Mouse (Mus musculus) myocyte (in vitro differentiated cells): Measurements from ENCODE around the gene Wdr17. TPM values are rescaled to one million over a fixed set of nuclear protein-coding genes. Genes with fewer than 3 reads are reported as not detected.

Experiments used
- H3K27me3 ChIP-seq: one replicate; pipeline ENCODE4 v1.6.1; 2011; ENCODE audit not compliant: control insufficient read depth, insufficient read depth, insufficient read length
- H3K36me3 ChIP-seq: one replicate; pipeline ENCODE4 v1.6.1; 2011; ENCODE audit not compliant: control insufficient read depth, insufficient read depth
- H3K4me2 ChIP-seq: one replicate; pipeline ENCODE4 v1.6.1; 2011; ENCODE audit warnings: low read depth, control low read depth
- H3K4me3 ChIP-seq: one replicate; pipeline ENCODE4 v1.5.1; 2011; ENCODE audit warnings: mild to moderate bottlenecking, control low read depth, moderate library complexity
- H3K79me2 ChIP-seq: one replicate; pipeline ENCODE4 v1.6.1; 2011; ENCODE audit not compliant: control insufficient read depth, insufficient read depth
- H3ac ChIP-seq: one replicate; pipeline ENCODE4 v1.6.1; 2011; ENCODE audit not compliant: control insufficient read depth, insufficient read length
- CEBPB ChIP-seq: IDR thresholded peaks from 2 replicates; pipeline ENCODE4 v1.6.1; 2011; ENCODE audit warnings: mild to moderate bottlenecking, moderate library complexity; ENCODE audit not compliant: poor library complexity, insufficient read depth, severe bottlenecking
- E2F4 ChIP-seq: IDR thresholded peaks from one replicate; pipeline ENCODE4 v1.6.1; 2011; ENCODE audit warnings: mild to moderate bottlenecking, control low read depth, moderate library complexity; ENCODE audit not compliant: insufficient read depth
- MAX ChIP-seq: IDR thresholded peaks from one replicate; pipeline ENCODE4 v1.6.1; 2011; ENCODE audit warnings: low read depth, mild to moderate bottlenecking, control low read depth
- MYOD1 ChIP-seq, 3 experiments: IDR thresholded peaks; one replicate each; pipeline ENCODE4 v1.6.1; 2011; ENCODE audit warnings: control low read depth in 2 of 3, low read depth in 2 of 3, mild to moderate bottlenecking in 2 of 3, moderate library complexity in 1 of 3; ENCODE audit not compliant: insufficient read length in 2 of 3, control insufficient read depth in 1 of 3
- MYOG ChIP-seq, 3 experiments: IDR thresholded peaks; one replicate each; pipeline ENCODE4 v1.6.1; 2011; ENCODE audit warnings: control low read depth in 2 of 3, low read depth in 2 of 3, mild to moderate bottlenecking in 2 of 3; ENCODE audit not compliant: insufficient read length in 2 of 3, control insufficient read depth in 1 of 3, insufficient read depth in 1 of 3
- POLR2A ChIP-seq: IDR thresholded peaks from one replicate; pipeline ENCODE4 v1.6.1; 2011; ENCODE audit warnings: low read depth, mild to moderate bottlenecking, control low read depth, moderate library complexity; ENCODE audit not compliant: insufficient read length
- POLR2AphosphoS2 ChIP-seq: IDR thresholded peaks from one replicate; pipeline ENCODE4 v1.6.1; 2011; ENCODE audit warnings: low read depth, control low read depth; ENCODE audit not compliant: insufficient read length
- REST ChIP-seq: IDR thresholded peaks from one replicate; pipeline ENCODE4 v1.6.1; 2011; ENCODE audit warnings: mild to moderate bottlenecking, control low read depth, moderate library complexity; ENCODE audit not compliant: insufficient read depth, insufficient read length
- SRF ChIP-seq: IDR thresholded peaks from one replicate; pipeline ENCODE4 v1.6.1; 2011; ENCODE audit warnings: low read depth; ENCODE audit not compliant: control insufficient read depth, insufficient read length
- TCF12 ChIP-seq: IDR thresholded peaks from one replicate; pipeline ENCODE4 v1.6.1; 2011; ENCODE audit warnings: mild to moderate bottlenecking, control low read depth; ENCODE audit not compliant: poor library complexity, insufficient read depth, severe bottlenecking
- TCF3 ChIP-seq: IDR thresholded peaks from one replicate; pipeline ENCODE4 v1.6.1; 2011; ENCODE audit warnings: low read depth, control low read depth; ENCODE audit not compliant: insufficient read length
- USF1 ChIP-seq: IDR thresholded peaks from one replicate; pipeline ENCODE4 v1.6.1; 2011; ENCODE audit warnings: low read depth, mild to moderate bottlenecking, control low read depth, moderate library complexity
- polyA plus RNA-seq: library from polyadenylated mRNA; unstranded; fragments of >200 nt; fragmentation: generic; extraction: Trizol; gene quantifications from one replicate; pipeline ENCODE4 v1.2.1, GENCODE M21; 2012; ENCODE audit warnings: missing spikeins

Gene Wdr17
- polyA plus RNA-seq, 1 experiment, result not detected

- Histone ChIP-seq H3K4me2 (no peak overlapping the region), H3K36me3 (no peaks in the 10 kb centered on the region), H3K4me3 (no peak overlapping the region), H3ac (no peak overlapping the region), H3K79me2 (no peaks in the 10 kb centered on the region), H3K27me3 (no peaks in the 10 kb centered on the region)
- TF ChIP-seq SRF, result no peak
- no peak for TF ChIP-seq TCF12
- TF ChIP-seq MYOD1 (IDR thresholded peaks at IDR 0.05; ENCODE audit: control insufficient read depth in 1 of 3, insufficient read length in 2 of 3, low read depth in 2 of 3), result no peak
- TF ChIP-seq E2F4, result no peak
- no peak for TF ChIP-seq REST
- no peak for TF ChIP-seq POLR2A
- no peak for TF ChIP-seq TCF3
- no peak for TF ChIP-seq USF1
- TF ChIP-seq POLR2AphosphoS2, result no peak
- TF ChIP-seq MYOG (IDR thresholded peaks at IDR 0.05; ENCODE audit: control insufficient read depth in 1 of 3, insufficient read depth in 1 of 3, insufficient read length in 2 of 3, low read depth in 2 of 3), result no peak
- no peak for TF ChIP-seq MAX
- no peak for TF ChIP-seq CEBPB
Observed at GRCm38 (mm10) chr8:54876458-54876857, 10.5 kb downstream of the Wdr17 start.

- no peak overlapping the region for H3ac ChIP-seq
- H3K27me3 ChIP-seq, result no peaks in the 10 kb centered on the region
- H3K36me3 ChIP-seq, result no peaks in the 10 kb centered on the region
- H3K4me2 ChIP-seq, result no peak overlapping the region
- H3K79me2 ChIP-seq, result no peaks in the 10 kb centered on the region
- TF ChIP-seq POLR2AphosphoS2 (no peak), MYOD1 (IDR thresholded peaks at IDR 0.05; ENCODE audit: control insufficient read depth in 1 of 3, insufficient read length in 2 of 3, low read depth in 2 of 3) (no peak), MYOG (IDR thresholded peaks at IDR 0.05; ENCODE audit: control insufficient read depth in 1 of 3, insufficient read depth in 1 of 3, insufficient read length in 2 of 3, low read depth in 2 of 3) (no peak), E2F4 (no peak), POLR2A (no peak), CEBPB (no peak), TCF3 (no peak)
- no peak overlapping the region for H3K4me3 ChIP-seq
Observed at GRCm38 (mm10) chr8:54864761-54865064, 22.3 kb downstream of the Wdr17 start.

GRCm38 (mm10) chr8:54864038-54864760 is 22.8 kb downstream of the Wdr17 start:
- Histone ChIP-seq H3K36me3 (no peaks in the 10 kb centered on the region), H3K27me3 (no peaks in the 10 kb centered on the region), H3K4me3 (no peak overlapping the region), H3ac (no peak overlapping the region), H3K79me2 (no peaks in the 10 kb centered on the region), H3K4me2 (no peak overlapping the region)
- TF ChIP-seq MYOG (IDR thresholded peaks at IDR 0.05; ENCODE audit: control insufficient read depth in 1 of 3, insufficient read depth in 1 of 3, insufficient read length in 2 of 3, low read depth in 2 of 3), result no peak
- TF ChIP-seq TCF12, result no peak
- no peak for TF ChIP-seq E2F4
- TF ChIP-seq POLR2AphosphoS2, result no peak
- TF ChIP-seq REST, result no peak
- TF ChIP-seq CEBPB, result no peak
- no peak for TF ChIP-seq MAX

- H3K79me2 ChIP-seq, result no peaks in the 10 kb centered on the region
- H3K4me3 ChIP-seq, result no peak overlapping the region
- no peaks in the 10 kb centered on the region for H3K36me3 ChIP-seq
- no peak overlapping the region for H3ac ChIP-seq
- no peaks in the 10 kb centered on the region for H3K27me3 ChIP-seq
- TF ChIP-seq POLR2AphosphoS2 (no peak), REST (no peak), MYOG (IDR thresholded peaks at IDR 0.05; ENCODE audit: control insufficient read depth in 1 of 3, insufficient read depth in 1 of 3, insufficient read length in 2 of 3, low read depth in 2 of 3) (no peak), USF1 (no peak), TCF12 (no peak), E2F4 (no peak), SRF (no peak), POLR2A (no peak), MYOD1 (IDR thresholded peaks at IDR 0.05; ENCODE audit: control insufficient read depth in 1 of 3, insufficient read length in 2 of 3, low read depth in 2 of 3) (no peak), TCF3 (no peak), CEBPB (no peak), MAX (no peak)
- no peak overlapping the region for H3K4me2 ChIP-seq
Observed at GRCm38 (mm10) chr8:54836029-54836959, 50.7 kb downstream of the Wdr17 start.
